Mouse (Mus musculus): ENCODE measurements around the gene Iqgap2. TPM values are rescaled to one million over a fixed set of nuclear protein-coding genes. Genes with fewer than 3 reads are reported as not detected.

Iqgap2 gene
- polyA plus RNA-seq, 1 experiment from 2014 or later, result 31.5 TPM

- Histone ChIP-seq H3K4me2 (replicated peaks; ENCODE audit: low read depth) (no peak overlapping the region), H3K9ac (ENCODE audit: low read depth, low read length) (no peak overlapping the region), H3K27ac (ENCODE audit: low read depth, low read length) (no peak overlapping the region), H3K9me3 (ENCODE audit: control insufficient read depth) (no peaks in the 10 kb centered on the region), H3K27me3 (replicated peaks; ENCODE audit: control insufficient read depth, insufficient read depth, low read length) (no peaks in the 10 kb centered on the region), H3K4me3 (ENCODE audit: low read depth, low read length) (no peak overlapping the region), H3K4me1 (replicated peaks; ENCODE audit: control insufficient read depth, insufficient read depth, low read length) (0 out of 2 replicates have a peak, but pooled peaks cover 3% of the 10 kb centered on the region), H3K36me3 (ENCODE audit: control insufficient read depth, insufficient read depth) (no peaks in the 10 kb centered on the region)
- ATAC-seq, result no peak
- 57% methylated on average over 6 of the region's 6 CpGs for WGBS
- no peak for TF ChIP-seq CTCF (IDR thresholded peaks at IDR 0.05; ENCODE audit: low read depth)
Observed at GRCm38 (mm10) chr13:95614757-95615156, 277.0 kb downstream of the Iqgap2 start.

DNA sequence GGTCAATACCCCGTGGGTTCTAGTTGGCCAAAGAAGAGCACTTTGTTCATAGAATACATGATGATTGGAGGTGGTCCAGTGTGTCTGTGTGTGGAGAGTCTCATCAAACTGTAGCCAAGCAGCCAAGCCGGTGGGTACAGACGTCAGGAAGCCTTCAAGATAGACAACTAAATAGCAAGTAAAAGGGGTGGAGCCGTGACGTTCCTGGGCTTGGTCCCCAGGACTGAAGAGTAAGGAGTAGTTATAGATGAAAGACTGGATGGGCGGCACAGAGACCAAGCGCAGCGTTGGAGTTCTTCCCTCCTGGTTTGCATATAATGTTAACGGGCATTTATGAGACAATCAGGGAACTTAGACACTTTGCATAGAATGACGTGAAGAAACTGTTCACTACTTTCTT is 279.5 kb downstream of the Iqgap2 start:
- no peak for TF ChIP-seq CTCF (IDR thresholded peaks at IDR 0.05; ENCODE audit: low read depth)
- 86% methylated on average over 10 of the region's 10 CpGs for WGBS
- no peak overlapping the region for H3K27ac ChIP-seq (ENCODE audit: low read depth, low read length)
- H3K4me3 ChIP-seq (ENCODE audit: low read depth, low read length), result no peak overlapping the region
- H3K4me1 ChIP-seq (replicated peaks; ENCODE audit: control insufficient read depth, insufficient read depth, low read length), result no peaks in the 10 kb centered on the region
- H3K27me3 ChIP-seq (replicated peaks; ENCODE audit: control insufficient read depth, insufficient read depth, low read length), result no peaks in the 10 kb centered on the region
- no peak for ATAC-seq
- H3K36me3 ChIP-seq (ENCODE audit: control insufficient read depth, insufficient read depth), result no peaks in the 10 kb centered on the region
- H3K9ac ChIP-seq (ENCODE audit: low read depth, low read length), result no peak overlapping the region
- no peak overlapping the region for H3K4me2 ChIP-seq (replicated peaks; ENCODE audit: low read depth)
- no peaks in the 10 kb centered on the region for H3K9me3 ChIP-seq (ENCODE audit: control insufficient read depth)

DNA sequence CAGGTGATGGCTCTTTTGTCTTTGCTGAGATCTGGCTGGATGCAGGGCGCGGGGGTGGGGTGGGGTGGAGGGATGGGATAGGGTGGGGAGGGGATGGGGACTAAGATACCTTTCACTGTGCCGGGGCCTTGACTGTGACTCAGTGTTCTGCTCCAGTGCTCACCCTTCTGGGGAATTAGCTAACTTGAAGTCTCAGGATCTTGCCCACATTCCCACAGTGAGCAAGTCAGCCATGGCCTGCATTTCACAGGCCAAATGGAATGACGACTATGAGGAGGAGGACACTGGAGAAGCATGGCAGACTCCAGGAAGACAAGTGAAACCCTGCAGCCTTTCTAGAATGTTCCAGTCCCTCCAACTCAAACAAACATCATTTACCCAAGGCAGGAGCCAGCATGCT is 280.0 kb downstream of the Iqgap2 start:
- ATAC-seq, result no peak
- WGBS, result 82% methylated on average over 4 of the region's 4 CpGs
- Histone ChIP-seq H3K27me3 (replicated peaks; ENCODE audit: control insufficient read depth, insufficient read depth, low read length) (no peaks in the 10 kb centered on the region), H3K9me3 (ENCODE audit: control insufficient read depth) (no peaks in the 10 kb centered on the region), H3K4me3 (ENCODE audit: low read depth, low read length) (no peak overlapping the region), H3K9ac (ENCODE audit: low read depth, low read length) (no peak overlapping the region), H3K4me1 (replicated peaks; ENCODE audit: control insufficient read depth, insufficient read depth, low read length) (no peaks in the 10 kb centered on the region), H3K36me3 (ENCODE audit: control insufficient read depth, insufficient read depth) (no peaks in the 10 kb centered on the region), H3K4me2 (replicated peaks; ENCODE audit: low read depth) (no peak overlapping the region), H3K27ac (ENCODE audit: low read depth, low read length) (no peak overlapping the region)
- TF ChIP-seq CTCF (IDR thresholded peaks at IDR 0.05; ENCODE audit: low read depth), result no peak

DNA sequence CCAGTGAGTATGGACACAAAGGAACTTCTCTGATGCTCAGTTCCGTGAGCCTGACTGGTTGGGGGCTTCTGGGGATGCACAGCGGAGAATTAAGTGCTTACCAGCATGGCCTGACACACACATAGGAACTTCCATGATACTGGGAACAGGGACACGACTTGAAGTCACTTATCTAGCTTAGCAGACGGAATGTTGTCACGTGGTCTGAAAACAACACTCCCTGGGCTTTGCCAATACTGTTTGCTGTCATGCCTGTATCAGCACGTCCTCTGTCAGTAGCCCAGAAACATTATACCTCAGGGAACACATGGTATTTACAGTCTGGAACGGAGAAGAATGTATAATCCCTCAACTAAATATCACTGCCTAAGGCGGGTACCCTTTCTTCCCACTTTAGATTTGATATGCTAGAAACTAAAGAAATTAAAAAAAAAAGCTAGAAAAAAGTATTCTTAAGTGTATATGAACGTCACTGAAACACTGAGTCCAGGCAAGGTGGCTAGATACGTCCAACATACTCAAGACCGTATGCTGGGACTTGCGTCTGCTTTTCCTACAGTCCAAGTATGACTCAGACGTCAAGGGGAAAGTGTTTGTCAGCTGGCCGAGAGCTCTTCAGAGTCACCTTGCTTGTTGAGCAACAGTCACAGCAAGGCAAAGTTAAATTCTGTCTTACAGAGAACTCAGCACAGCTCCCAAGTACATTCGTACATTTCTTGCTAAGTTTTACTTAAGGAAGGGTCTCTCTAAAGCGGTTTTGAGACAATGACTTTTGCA is 280.7 kb downstream of the Iqgap2 start:
- Histone ChIP-seq H3K4me1 (replicated peaks; ENCODE audit: control insufficient read depth, insufficient read depth, low read length) (no peaks in the 10 kb centered on the region), H3K27me3 (replicated peaks; ENCODE audit: control insufficient read depth, insufficient read depth, low read length) (no peaks in the 10 kb centered on the region), H3K36me3 (ENCODE audit: control insufficient read depth, insufficient read depth) (no peaks in the 10 kb centered on the region), H3K27ac (ENCODE audit: low read depth, low read length) (no peak overlapping the region), H3K9ac (ENCODE audit: low read depth, low read length) (no peak overlapping the region), H3K4me2 (replicated peaks; ENCODE audit: low read depth) (no peak overlapping the region), H3K9me3 (ENCODE audit: control insufficient read depth) (no peaks in the 10 kb centered on the region), H3K4me3 (ENCODE audit: low read depth, low read length) (no peak overlapping the region)
- no peak for ATAC-seq
- TF ChIP-seq CTCF (IDR thresholded peaks at IDR 0.05; ENCODE audit: low read depth), result no peak
- 82% methylated on average over 16 of the region's 16 CpGs for WGBS

GRCm38 (mm10) chr13:95609088-95609420 is 282.7 kb downstream of the Iqgap2 start:
- Histone ChIP-seq H3K9ac (ENCODE audit: low read depth, low read length) (no peak overlapping the region), H3K4me1 (replicated peaks; ENCODE audit: control insufficient read depth, insufficient read depth, low read length) (no peaks in the 10 kb centered on the region), H3K4me3 (ENCODE audit: low read depth, low read length) (no peak overlapping the region), H3K27me3 (replicated peaks; ENCODE audit: control insufficient read depth, insufficient read depth, low read length) (no peaks in the 10 kb centered on the region), H3K27ac (ENCODE audit: low read depth, low read length) (no peak overlapping the region), H3K36me3 (ENCODE audit: control insufficient read depth, insufficient read depth) (no peaks in the 10 kb centered on the region), H3K9me3 (ENCODE audit: control insufficient read depth) (no peaks in the 10 kb centered on the region), H3K4me2 (replicated peaks; ENCODE audit: low read depth) (no peak overlapping the region)
- no peak for TF ChIP-seq CTCF (IDR thresholded peaks at IDR 0.05; ENCODE audit: low read depth)
- ATAC-seq, result no peak
- 66% methylated on average over 2 of the region's 2 CpGs for WGBS

DNA sequence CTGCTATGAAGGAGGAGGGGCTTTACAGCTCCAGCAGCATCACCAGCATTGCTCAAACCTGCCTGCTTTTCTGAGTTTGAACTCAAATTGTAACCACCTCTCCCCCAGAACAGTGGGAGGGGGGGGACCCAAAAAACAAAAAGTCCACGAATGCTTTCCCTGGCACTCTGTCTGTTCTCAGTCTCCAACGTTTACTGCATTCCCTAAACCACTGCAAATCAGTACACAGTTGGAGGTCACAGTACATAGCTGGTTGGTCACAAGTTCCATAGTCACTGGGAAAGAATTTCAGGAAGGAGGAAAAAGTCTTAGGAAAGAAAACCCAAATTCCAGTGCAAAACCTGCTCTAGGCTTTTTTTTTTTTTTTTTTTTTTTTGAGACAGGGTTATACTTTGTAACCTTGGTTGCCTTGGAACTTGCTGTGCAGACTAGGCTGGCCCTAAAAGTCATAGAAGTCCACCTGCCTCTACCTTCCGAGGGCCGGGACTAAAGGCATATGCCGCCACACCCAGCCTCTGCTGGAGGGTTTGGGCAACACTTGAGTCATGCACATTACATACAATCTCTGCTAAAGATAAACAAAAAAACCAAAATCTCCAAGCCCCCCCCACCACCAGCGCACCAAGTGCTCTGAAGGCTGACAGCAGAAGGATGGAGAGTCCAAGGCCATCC is 283.2 kb downstream of the Iqgap2 start:
- no peak overlapping the region for H3K4me2 ChIP-seq (replicated peaks; ENCODE audit: low read depth)
- no peak overlapping the region for H3K27ac ChIP-seq (ENCODE audit: low read depth, low read length)
- no peak overlapping the region for H3K4me3 ChIP-seq (ENCODE audit: low read depth, low read length)
- ATAC-seq, result no peak
- no peaks in the 10 kb centered on the region for H3K27me3 ChIP-seq (replicated peaks; ENCODE audit: control insufficient read depth, insufficient read depth, low read length)
- no peaks in the 10 kb centered on the region for H3K4me1 ChIP-seq (replicated peaks; ENCODE audit: control insufficient read depth, insufficient read depth, low read length)
- WGBS, result 70% methylated on average over 6 of the region's 6 CpGs
- no peaks in the 10 kb centered on the region for H3K36me3 ChIP-seq (ENCODE audit: control insufficient read depth, insufficient read depth)
- H3K9me3 ChIP-seq (ENCODE audit: control insufficient read depth), result no peaks in the 10 kb centered on the region
- H3K9ac ChIP-seq (ENCODE audit: low read depth, low read length), result no peak overlapping the region
- TF ChIP-seq CTCF (IDR thresholded peaks at IDR 0.05; ENCODE audit: low read depth), result no peak
